Mouse (Mus musculus) intestine, embryonic 16.5 days (tissue): ENCODE results near the gene Ninl. TPM values are rescaled to one million over a fixed set of nuclear protein-coding genes. Genes with fewer than 3 reads are reported as not detected.
A peak's percentile ranks its signal among the peaks of the same experiment; 100 is the strongest.

Source experiments
- ATAC-seq: fragments of 200-750 bp; cut with Nextera tagmentation; 2 replicates; pipeline ENCODE4 v1.8.0; 2017; ENCODE audit warnings: moderate TSS enrichment, moderate library complexity
- H3K27ac ChIP-seq: fragments of 300-500 bp; sonication (generic); 2 replicates; pipeline ENCODE4 v1.5.1; 2014; ENCODE audit warnings: mild to moderate bottlenecking, low read length
- H3K27me3 ChIP-seq: fragments of 300-500 bp; sonication (generic); replicated peaks from 2 replicates; pipeline ENCODE4 v1.6.1; 2014; ENCODE audit warnings: low read length, control low read depth, mixed read lengths; ENCODE audit not compliant: control insufficient read depth, insufficient read depth
- H3K36me3 ChIP-seq: fragments of 300-500 bp; sonication (generic); 2 replicates; pipeline ENCODE4 v1.6.1; 2014; ENCODE audit warnings: low read length, control low read depth; ENCODE audit not compliant: control insufficient read depth, insufficient read depth
- H3K4me1 ChIP-seq: fragments of 300-500 bp; sonication (generic); 2 replicates; pipeline ENCODE4 v1.6.1; 2014; ENCODE audit warnings: low read length, control low read depth, mixed read lengths; ENCODE audit not compliant: control insufficient read depth, insufficient read depth
- H3K4me2 ChIP-seq: fragments of 300-500 bp; sonication (generic); 2 replicates; pipeline ENCODE4 v1.6.1; 2014; ENCODE audit warnings: low read depth, low read length, control low read depth
- H3K4me3 ChIP-seq: fragments of 300-500 bp; sonication (generic); 2 replicates; pipeline ENCODE4 v1.5.1; 2014; ENCODE audit warnings: mild to moderate bottlenecking, low read length
- H3K9ac ChIP-seq: fragments of 300-500 bp; sonication (generic); 2 replicates; pipeline ENCODE4 v1.6.1; 2014; ENCODE audit warnings: low read depth, low read length
- H3K9me3 ChIP-seq: fragments of 300-500 bp; sonication (generic); 2 replicates; pipeline ENCODE4 v1.6.1; 2016; ENCODE audit warnings: low read length, control low read depth; ENCODE audit not compliant: control insufficient read depth
- WGBS: fragments of 180-500 bp; shearing (Covaris S2); extraction: QIAGEN DNeasy Blood & Tissue Kit; methylation state at CpG from one replicate; pipeline ENCODE4 v1.1.7; 2014; 5-methylcytosine and 5-hydroxymethylcytosine counted together
- polyA plus RNA-seq: library from polyadenylated mRNA; unstranded; fragments of >200 nt; fragmentation: Nextera tagmentation; extraction: Ambion mirVana; gene quantifications from 2 replicates; pipeline ENCODE4 v1.2.1, GENCODE M21; 2015

Gene Ninl
- polyA plus RNA-seq, 1 experiment from 2014 or later, result 5.3 TPM

GRCm38 (mm10) chr2:151003796-151004195, 35.4 kb downstream of the Ninl start:
- 66% methylated on average over 6 of the region's 6 CpGs for WGBS
- ATAC-seq, result no peak
- H3K4me3 ChIP-seq, result no peak overlapping the region
- H3K4me1 ChIP-seq, result peaks cover 4% of the 10 kb centered on the region
- no peaks in the 10 kb centered on the region for H3K9me3 ChIP-seq
- no peaks in the 10 kb centered on the region for H3K36me3 ChIP-seq
- no peaks in the 10 kb centered on the region for H3K27me3 ChIP-seq
- no peak overlapping the region for H3K9ac ChIP-seq
- no peak overlapping the region for H3K27ac ChIP-seq
- no peak overlapping the region for H3K4me2 ChIP-seq

GRCm38 (mm10) chr2:151001619-151002175, 37.5 kb downstream of the Ninl start:
- Histone ChIP-seq H3K9me3 (no peaks in the 10 kb centered on the region), H3K36me3 (no peaks in the 10 kb centered on the region), H3K4me2 (no peak overlapping the region), H3K4me3 (no peak overlapping the region), H3K4me1 (peaks cover 5% of the 10 kb centered on the region), H3K27ac (no peak overlapping the region), H3K9ac (no peak overlapping the region), H3K27me3 (no peaks in the 10 kb centered on the region)
- WGBS, result 77% methylated on average over 5 of the region's 5 CpGs
- no peak for ATAC-seq

- Histone ChIP-seq H3K36me3 (no peaks in the 10 kb centered on the region), H3K9me3 (no peaks in the 10 kb centered on the region), H3K9ac (no peak overlapping the region), H3K4me3 (no peak overlapping the region), H3K4me2 (no peak overlapping the region), H3K27me3 (no peaks in the 10 kb centered on the region), H3K4me1 (peaks cover 5% of the 10 kb centered on the region), H3K27ac (no peak overlapping the region)
- WGBS, result 52% methylated on average over 7 of the region's 7 CpGs
- peak; percentile 81 for ATAC-seq
Observed at GRCm38 (mm10) chr2:151000402-151001178, 38.6 kb downstream of the Ninl start.

- ATAC-seq, result peak; percentile 52; the same call in 1 of the 2 replicates
- peaks cover 5% of the 10 kb centered on the region for H3K4me1 ChIP-seq
- WGBS, result 51% methylated on average over 3 of the region's 3 CpGs
- no peak overlapping the region for H3K9ac ChIP-seq
- H3K27me3 ChIP-seq, result no peaks in the 10 kb centered on the region
- H3K9me3 ChIP-seq, result no peaks in the 10 kb centered on the region
- H3K36me3 ChIP-seq, result no peaks in the 10 kb centered on the region
- H3K4me3 ChIP-seq, result no peak overlapping the region
- H3K4me2 ChIP-seq, result no peak overlapping the region
- H3K27ac ChIP-seq, result no peak overlapping the region
Observed at GRCm38 (mm10) chr2:150999021-150999420, 40.2 kb downstream of the Ninl start.

- no peak overlapping the region for H3K9ac ChIP-seq
- no peak overlapping the region for H3K4me2 ChIP-seq
Observed at GRCm38 (mm10) chr2:150997618-150998017, 41.6 kb downstream of the Ninl start.

GRCm38 (mm10) chr2:150995324-150995723, 43.9 kb downstream of the Ninl start:
- no peak overlapping the region for H3K9ac ChIP-seq

More at GRCm38 (mm10) chr2:150997618-150998017, 41.6 kb downstream of the Ninl start:
- Histone ChIP-seq H3K27me3 (no peaks in the 10 kb centered on the region), H3K4me3 (no peak overlapping the region), H3K4me1 (peaks cover 5% of the 10 kb centered on the region), H3K36me3 (no peaks in the 10 kb centered on the region), H3K9me3 (no peaks in the 10 kb centered on the region), H3K27ac (no peak overlapping the region)
- no peak for ATAC-seq
- 77% methylated on average over 5 of the region's 5 CpGs for WGBS

GRCm38 (mm10) chr2:150991050-150991449, 48.1 kb downstream of the Ninl start:
- Histone ChIP-seq H3K4me1 (no peaks in the 10 kb centered on the region), H3K27ac (no peak overlapping the region), H3K4me3 (no peak overlapping the region), H3K9ac (no peak overlapping the region), H3K9me3 (no peaks in the 10 kb centered on the region), H3K36me3 (no peaks in the 10 kb centered on the region), H3K27me3 (no peaks in the 10 kb centered on the region), H3K4me2 (no peak overlapping the region)
- whole genome bisulfite sequencing, result 87% methylated on average over 4 of the region's 4 CpGs
- no peak for ATAC-seq

More at GRCm38 (mm10) chr2:150995324-150995723, 43.9 kb downstream of the Ninl start:
- Histone ChIP-seq H3K4me3 (no peak overlapping the region), H3K36me3 (no peaks in the 10 kb centered on the region), H3K9me3 (no peaks in the 10 kb centered on the region), H3K4me2 (no peak overlapping the region), H3K27me3 (no peaks in the 10 kb centered on the region), H3K27ac (no peak overlapping the region), H3K4me1 (peaks cover 5% of the 10 kb centered on the region)
- 54% methylated on average over 4 of the region's 4 CpGs for WGBS
- ATAC-seq, result no peak

- Histone ChIP-seq H3K36me3 (no peaks in the 10 kb centered on the region), H3K27me3 (no peaks in the 10 kb centered on the region), H3K27ac (no peak overlapping the region), H3K4me3 (no peak overlapping the region), H3K9ac (no peak overlapping the region), H3K9me3 (no peaks in the 10 kb centered on the region), H3K4me1 (no peaks in the 10 kb centered on the region), H3K4me2 (no peak overlapping the region)
- WGBS, result 85% methylated on average over 2 of the region's 2 CpGs
- no peak for ATAC-seq
Observed at GRCm38 (mm10) chr2:150990506-150990905, 48.7 kb downstream of the Ninl start.

GRCm38 (mm10) chr2:150985359-150985758, 53.8 kb downstream of the Ninl start:
- no peak overlapping the region for H3K4me2 ChIP-seq
- WGBS, result 96% methylated on average over 2 of the region's 2 CpGs
- no peak overlapping the region for H3K27ac ChIP-seq
- H3K4me1 ChIP-seq, result no peaks in the 10 kb centered on the region
- ATAC-seq, result no peak
- no peaks in the 10 kb centered on the region for H3K9me3 ChIP-seq
- no peak overlapping the region for H3K4me3 ChIP-seq
- H3K27me3 ChIP-seq, result no peaks in the 10 kb centered on the region
- no peak overlapping the region for H3K9ac ChIP-seq
- H3K36me3 ChIP-seq, result no peaks in the 10 kb centered on the region
